Mouse (Mus musculus) layer of hippocampus, adult 2 months (tissue): Measurements from ENCODE around the gene Glyr1. TPM values are rescaled to one million over a fixed set of nuclear protein-coding genes. Genes with fewer than 3 reads are reported as not detected.

Source experiments
- DNase-seq, 2 experiments: peaks; one replicate each; pipeline ENCODE4 v3.0.0; 2022; ENCODE audit warnings: low spot score in 2 of 2
- H3K27ac ChIP-seq: fragments of 200-600 bp; 2 replicates; pipeline ENCODE4 v1.8.1; 2022
- H3K4me3 ChIP-seq: fragments of 200-600 bp; 2 replicates; pipeline ENCODE4 v1.8.1; 2022; ENCODE audit warnings: mild to moderate bottlenecking
- CTCF ChIP-seq: fragments of 200-600 bp; conservative IDR thresholded peaks from 2 replicates; pipeline ENCODE4 v1.8.1; 2022; ENCODE audit warnings: antibody characterized with exemption, mild to moderate bottlenecking, moderate library complexity
- long read RNA-seq, 2 experiments: library from polyadenylated mRNA; stranded (forward); transcript quantifications; one replicate each; pipeline ENCODE4 v2.0.0; 2021; ENCODE audit warnings: borderline mapping rate in 2 of 2
- total RNA-seq, 2 experiments: library from RNA; stranded (reverse); gene quantifications; 2 replicates each; pipeline ENCODE4 v1.2.3; 2021

Gene Glyr1
- total RNA-seq = 100 to 1,000 TPM; 144 TPM
- long read RNA-seq, experiment 1, transcript Glyr1-201 (16 exons, 3,280 nt) = minor isoform, 49 of 153 reads
- long read RNA-seq, experiment 1, transcript Glyr1-202 (16 exons, 3,292 nt) = major isoform, 53 of 153 reads
- long read RNA-seq, experiment 1, partial matches to known transcripts = 12 of 153 reads
- long read RNA-seq, experiment 1, other reads (novel, unspliced or antisense) = 39 of 153 reads
- long read RNA-seq, experiment 2, transcript Glyr1-201 (16 exons, 3,280 nt) = major isoform, 62 of 176 reads
- long read RNA-seq, experiment 2, transcript Glyr1-202 (16 exons, 3,292 nt) = minor isoform, 56 of 176 reads
- long read RNA-seq, experiment 2, partial matches to known transcripts = 21 of 176 reads
- long read RNA-seq, experiment 2, other reads (novel, unspliced or antisense) = 37 of 176 reads

DNA sequence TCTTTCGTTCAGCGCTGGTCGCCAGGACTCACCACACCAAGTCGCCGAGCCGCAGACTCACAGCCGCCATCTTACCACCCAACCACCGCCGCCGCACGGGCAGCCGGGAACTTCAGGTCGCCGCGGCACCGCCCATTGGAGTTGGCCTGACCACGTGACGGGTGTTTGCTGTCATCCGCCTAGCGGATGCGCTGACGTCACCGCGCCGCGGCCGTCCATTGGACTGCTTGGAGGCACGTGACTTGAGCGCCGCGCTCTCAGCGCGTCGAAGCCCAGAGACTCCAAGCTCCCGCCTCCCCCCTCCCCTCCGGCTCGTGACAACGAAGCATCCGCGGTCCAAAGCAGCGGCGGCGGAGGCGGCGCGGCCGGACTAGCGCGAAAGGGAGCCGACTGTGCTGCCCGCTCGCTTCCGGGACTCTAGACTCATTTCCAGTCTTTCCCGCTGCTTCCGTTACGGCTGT, at the start of gene Glyr1, which contains the start of gene Ubn1:
TSS of gene Glyr1 (minus strand) at position 90 of the 461 bp plus-strand sequence.
TSS of gene Ubn1 (plus strand) at position 284 of the 461 bp plus-strand sequence.
- DNase-seq = peak; percentile 98 to 99
- Histone ChIP-seq H3K4me3 (peak within 1 kb of the TSS; percentile 82), H3K27ac (peak within 1 kb of the TSS; percentile 97)
- TF ChIP-seq CTCF = no peak

DNA sequence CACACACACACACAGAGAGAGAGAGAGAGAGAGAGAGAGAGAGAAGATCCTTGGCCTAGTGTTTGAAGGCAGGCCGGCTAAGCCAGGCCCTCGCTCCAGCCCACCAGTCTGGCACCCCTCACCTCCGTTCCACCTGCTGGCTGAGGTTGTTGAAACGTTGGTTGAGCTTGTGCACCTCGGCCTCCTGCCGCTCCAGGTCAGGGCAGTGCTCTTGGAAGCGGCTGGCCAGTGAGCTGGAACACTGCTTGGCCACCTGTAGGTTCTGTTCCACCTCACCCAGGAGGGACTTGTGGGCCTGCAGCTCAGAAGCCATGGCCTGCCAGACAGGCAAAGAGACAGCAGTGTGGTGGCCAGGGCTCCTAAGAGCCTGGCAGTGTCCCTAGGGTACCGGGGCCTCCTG, 46.8 kb upstream of the Glyr1 start:
- TF ChIP-seq CTCF = no peak
- Histone ChIP-seq H3K4me3 (no peak overlapping the region), H3K27ac (no peak overlapping the region)
- DNase-seq = no peak

DNA sequence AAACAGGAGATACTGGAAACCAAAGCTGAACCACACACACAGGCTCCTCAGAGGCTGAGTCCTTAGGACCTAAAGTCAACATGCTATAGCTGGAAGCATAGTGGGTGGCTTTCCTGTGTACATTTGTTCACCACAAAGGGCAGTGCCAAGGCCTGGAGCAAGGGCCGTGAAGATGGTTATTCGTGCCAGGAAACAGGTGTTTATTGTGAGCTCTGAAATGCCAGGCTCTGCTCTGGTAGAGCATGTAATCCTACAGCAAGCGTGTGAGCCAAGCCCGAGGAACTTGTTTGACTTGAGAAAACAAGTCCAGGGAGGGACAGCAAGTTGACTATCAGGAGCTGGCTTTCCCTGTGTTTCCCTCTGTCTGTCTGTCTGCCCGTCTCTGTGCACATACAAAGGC, 43.6 kb upstream of the Glyr1 start:
- TF ChIP-seq CTCF = no peak
- H3K27ac ChIP-seq = no peak overlapping the region
- H3K4me3 ChIP-seq = no peak overlapping the region
- DNase-seq = no peak

DNA sequence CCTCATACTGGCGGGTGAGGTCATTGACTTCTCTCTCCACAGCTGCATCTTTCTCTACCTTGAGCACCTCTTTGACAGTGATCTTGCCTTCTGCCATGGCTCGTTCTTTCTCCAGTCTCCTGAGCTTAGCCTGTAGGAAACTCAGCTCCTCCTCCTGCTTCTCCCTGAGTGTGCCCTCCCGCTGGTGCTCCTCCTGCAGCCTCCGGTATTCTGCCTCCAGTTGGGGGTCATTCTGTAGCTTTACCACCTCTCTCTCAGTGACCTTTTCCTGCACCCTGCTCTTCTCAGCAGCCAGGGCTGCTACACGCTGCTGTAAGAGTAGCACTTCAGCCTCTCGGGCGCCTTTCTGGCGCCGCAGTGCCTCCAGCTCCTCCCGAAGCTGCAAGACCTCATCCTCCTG, 39.4 kb upstream of the Glyr1 start:
- DNase-seq = no peak
- H3K27ac ChIP-seq = no peak overlapping the region
- TF ChIP-seq CTCF = no peak
- H3K4me3 ChIP-seq = no peak overlapping the region

DNA sequence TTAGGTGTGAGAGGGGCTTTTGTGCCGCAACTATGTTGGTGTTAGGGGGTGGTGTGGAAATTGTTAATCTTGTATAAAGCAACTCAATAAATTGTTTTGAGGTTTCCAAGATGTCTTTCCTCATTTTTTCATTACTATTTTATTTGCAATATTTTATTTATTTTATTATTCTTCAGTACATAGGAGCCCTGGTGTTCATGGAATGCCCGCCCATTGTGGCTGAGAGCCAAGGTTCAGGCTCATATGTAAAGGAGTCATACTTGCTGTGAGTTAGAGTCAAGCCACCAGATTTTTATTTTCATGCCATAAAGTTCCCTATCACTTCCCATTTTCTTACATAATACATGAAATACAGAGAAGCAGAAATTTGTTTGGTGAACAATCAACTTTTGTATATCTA, 36.5 kb upstream of the Glyr1 start:
- DNase-seq = no peak
- Histone ChIP-seq H3K4me3 (no peak overlapping the region), H3K27ac (no peak overlapping the region)
- no peak for TF ChIP-seq CTCF

DNA sequence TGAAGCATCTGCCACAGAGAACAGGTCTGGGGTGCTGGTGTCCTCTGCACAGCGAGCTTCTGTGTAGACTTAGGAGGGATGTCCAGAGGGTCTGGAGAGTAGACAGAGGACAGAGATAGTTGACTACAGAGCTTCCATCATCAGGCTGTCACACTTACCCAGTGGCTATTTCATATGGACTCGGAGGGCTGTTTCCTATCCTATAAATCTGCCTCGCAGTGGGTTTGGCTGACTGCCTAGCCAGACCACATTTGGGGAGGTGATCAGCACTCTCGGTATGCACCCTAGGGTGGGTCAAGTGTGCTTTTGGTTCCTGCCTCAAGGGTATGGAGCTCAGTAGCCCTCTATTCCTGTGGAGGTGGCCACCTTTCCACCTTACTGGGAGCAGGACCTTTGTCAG, 35.5 kb upstream of the Glyr1 start:
- no peak for DNase-seq
- Histone ChIP-seq H3K27ac (no peak overlapping the region), H3K4me3 (no peak overlapping the region)
- no peak for TF ChIP-seq CTCF

DNA sequence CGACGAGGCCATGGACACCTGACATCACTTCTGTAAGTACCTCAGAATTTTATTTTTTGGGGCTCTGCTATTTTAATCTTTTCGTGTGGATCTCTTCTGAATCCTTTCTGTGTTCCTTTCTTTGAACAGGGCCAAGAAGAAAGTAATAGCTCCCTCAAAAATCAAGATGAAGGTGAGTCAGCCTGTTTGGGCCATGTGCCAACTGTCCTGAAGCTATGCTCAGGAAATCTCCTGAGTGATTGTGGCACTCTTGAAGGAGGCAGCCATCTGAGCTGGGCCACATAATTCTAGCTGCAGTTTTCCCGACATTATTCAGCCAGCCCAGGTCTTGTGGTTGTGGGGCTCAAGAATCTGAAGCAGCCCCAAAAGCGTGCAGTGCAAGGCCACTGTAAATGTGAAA, 24.7 kb upstream of the Glyr1 start:
- no peak for TF ChIP-seq CTCF
- Histone ChIP-seq H3K4me3 (no peak overlapping the region), H3K27ac (no peak overlapping the region)
- DNase-seq = no peak

DNA sequence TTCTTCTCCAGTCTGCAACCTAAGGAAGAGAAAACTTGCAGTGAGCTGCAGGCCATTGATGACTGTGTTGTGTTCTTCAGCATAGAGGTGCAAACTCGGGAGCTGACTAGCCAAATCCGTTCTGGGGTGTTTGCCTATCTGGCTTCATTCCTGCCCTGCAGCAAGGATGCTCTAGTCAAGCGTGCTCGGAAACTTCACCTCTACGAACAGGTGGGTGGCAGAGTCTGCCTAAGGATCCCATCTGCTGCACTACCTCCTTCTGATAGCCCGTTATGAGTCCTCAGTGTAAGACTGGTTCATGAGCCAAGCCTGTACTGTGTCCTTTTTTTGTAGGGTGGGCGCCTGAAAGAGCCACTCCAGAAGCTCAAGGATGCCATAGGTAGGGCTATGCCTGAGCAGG, 22.3 kb upstream of the Glyr1 start:
- Histone ChIP-seq H3K4me3 (no peak overlapping the region), H3K27ac (no peak overlapping the region)
- no peak for DNase-seq
- TF ChIP-seq CTCF = no peak

DNA sequence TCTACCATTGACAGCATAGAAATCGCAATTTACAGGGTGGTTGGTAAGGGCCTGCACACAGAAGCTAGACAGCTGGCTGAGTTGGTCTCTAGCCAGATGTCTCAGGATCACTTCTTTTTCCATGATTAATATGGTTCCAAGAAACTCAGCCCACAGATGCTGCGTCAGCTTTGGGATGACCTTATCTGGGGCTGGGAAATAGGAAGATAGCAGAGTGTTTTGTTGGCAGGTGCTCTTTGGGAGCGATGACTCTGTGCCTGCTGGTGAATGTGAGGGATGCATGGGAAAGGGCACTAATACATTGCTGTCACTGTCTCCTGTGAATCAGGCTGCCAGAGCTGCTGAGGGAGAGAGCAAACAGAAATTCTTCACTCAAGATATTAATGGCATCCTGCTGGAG, 20.7 kb upstream of the Glyr1 start:
- peak overlapping the region; percentile 75 for H3K27ac ChIP-seq
- H3K4me3 ChIP-seq = no peak overlapping the region
- DNase-seq = peak; percentile 51 to 71
- TF ChIP-seq CTCF = peak; percentile 25; the same call in 1 of the 2 replicates

DNA sequence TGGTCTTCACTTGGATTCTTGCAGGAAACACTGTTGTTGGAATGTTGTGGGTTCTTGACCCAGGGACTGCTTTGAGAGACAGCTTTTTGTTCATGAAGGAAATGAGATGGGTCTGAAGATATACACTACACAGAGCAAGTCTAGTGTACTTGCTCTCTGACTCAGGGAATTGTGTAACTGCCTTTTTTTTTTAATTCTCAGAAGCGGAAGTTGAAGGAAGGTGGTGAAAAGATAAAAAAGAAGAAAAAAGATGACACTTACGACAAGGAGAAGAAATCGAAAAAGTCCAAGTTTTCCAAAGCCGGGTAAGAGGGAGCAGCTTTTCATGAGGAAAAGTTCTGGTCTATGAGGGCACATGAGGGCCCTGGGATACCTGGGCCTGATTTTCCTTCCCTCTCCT, 13.8 kb upstream of the Glyr1 start:
- no peak for TF ChIP-seq CTCF

DNA sequence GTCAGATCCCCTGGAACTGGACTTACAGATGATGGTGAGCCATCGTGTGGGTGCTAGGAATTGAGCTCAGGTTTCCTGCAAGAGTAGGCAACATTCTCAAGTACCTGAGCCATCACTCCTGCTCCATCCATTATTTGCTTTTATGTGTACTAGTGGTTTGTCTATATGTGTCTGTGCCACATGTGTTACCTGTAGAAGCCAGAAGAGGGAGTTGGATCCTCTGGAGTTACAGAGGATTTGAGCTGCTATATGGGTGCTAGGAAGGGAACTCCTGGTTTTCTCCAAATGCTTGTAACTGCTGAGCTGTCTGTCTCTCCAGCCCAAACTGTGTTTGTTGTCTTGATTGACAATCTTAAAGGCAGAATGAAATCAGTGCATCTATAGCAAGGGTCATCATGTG, 8.5 kb upstream of the Glyr1 start:
- peak; percentile 70 for TF ChIP-seq CTCF
- H3K4me3 ChIP-seq = no peak overlapping the region
- no peak for DNase-seq
- H3K27ac ChIP-seq = no peak overlapping the region

More for the DNA sequence above, 13.8 kb upstream of the Glyr1 start:
- Histone ChIP-seq H3K4me3 (no peak overlapping the region), H3K27ac (no peak overlapping the region)
- DNase-seq = no peak

DNA sequence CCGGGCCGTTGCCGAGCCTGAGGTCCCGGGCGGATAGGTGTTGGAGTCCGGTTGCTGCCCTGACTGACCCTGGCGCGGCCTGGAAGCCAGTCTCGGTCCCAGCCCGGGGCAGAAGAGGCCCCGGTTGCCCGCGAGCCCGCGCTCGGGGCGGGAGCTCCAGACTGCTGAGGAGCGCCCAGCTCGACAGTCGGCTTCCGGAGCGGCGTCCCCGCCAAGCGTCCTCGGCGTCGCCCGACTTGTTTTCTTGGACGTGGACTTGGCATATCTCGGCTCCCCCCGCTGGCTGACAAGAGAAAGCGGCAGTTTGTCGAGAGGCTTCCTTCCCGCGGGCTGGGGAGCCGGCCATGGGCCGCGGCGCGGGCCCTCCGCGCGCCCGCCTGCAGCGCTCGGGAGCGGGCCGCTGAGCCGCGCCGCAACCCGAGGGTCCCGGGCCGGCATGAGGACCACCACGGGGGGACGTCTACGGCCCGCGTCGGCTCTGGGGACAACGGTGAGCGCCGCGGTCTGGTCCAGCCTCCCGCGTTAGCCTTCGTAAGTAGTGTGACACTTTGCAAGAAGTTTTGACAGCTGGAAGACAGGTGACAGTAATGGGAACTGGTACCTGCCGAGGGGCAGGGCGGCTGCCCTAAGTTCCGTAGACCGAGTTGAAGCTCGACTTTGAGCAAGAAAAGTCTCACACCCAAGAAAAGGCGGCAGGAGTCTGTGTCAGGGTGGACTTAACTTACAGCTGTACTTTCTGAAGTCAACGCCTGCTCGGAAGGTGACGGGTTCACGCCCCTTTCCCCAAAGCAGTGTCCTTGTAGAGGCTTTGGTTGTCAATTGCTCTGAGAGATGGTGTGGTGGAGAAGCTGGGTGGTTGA, 818 bp upstream of the Glyr1 start:
- Histone ChIP-seq H3K4me3 (peak overlapping the region; percentile 82), H3K27ac (peak overlapping the region; percentile 97)
- DNase-seq = peak; percentile 56 to 60
- 0 out of 2 replicates have a peak, but pooled peaks have one; percentile 25 for TF ChIP-seq CTCF

DNA sequence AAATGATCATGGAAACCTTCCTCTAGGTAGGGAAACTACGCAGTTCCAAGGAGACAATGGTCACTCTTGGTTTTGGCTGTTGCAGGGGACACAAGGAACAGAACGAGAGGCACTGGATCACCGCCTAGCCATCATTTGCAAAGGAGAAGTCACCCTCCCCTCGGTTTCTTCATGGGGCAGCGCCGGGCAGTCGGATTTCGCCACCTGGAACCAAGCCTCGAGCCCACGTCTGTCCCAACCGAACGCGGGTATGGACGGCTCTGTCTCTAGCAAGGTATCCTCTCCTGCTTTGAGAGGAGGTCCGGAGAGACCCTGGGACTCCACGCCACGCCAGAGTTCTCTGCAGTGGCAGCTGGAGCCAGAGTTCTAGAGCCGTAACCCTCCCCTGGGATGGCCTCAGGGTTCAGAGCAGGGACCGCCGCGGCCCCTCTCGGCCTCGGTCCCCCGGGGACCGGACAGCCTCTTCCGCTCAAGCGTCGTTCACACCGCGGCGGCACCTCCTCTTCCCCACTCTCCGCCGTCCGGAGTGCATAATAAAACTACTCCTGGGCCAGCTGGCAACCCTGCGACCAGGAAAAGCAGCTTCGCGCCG, 385 bp downstream of the Glyr1 start:
- H3K4me3 ChIP-seq = peak overlapping the region; percentile 82
- DNase-seq = peak in 1 of 2 experiments; percentile 21
- no peak for TF ChIP-seq CTCF
- peak overlapping the region; percentile 94 for H3K27ac ChIP-seq
